ENCODE assay signal across 25 mouse cellular contexts in genomic region chr1:125039572-125040326, GRCm38 (mm10).
A peak's percentile ranks its signal among the peaks of the same experiment; 100 is the strongest.
DNase-seq lines count a peak whose midpoint lies in the region; ATAC-seq and TF ChIP-seq lines count a peak whose summit lies in the region.
"Had no signal": no experiment of that assay in that cellular context is flagged by ENCODE, and none has a peak within 500 bp of the region (broad histone marks: within the 10 kb centered on the region; RNA-seq: fewer than 3 reads in every experiment).

No protein-coding gene starts in this region.

- H3K9me3 ChIP-seq in lung, embryonic 14.5 days (ENCODE audit: low read depth, low read length), result no peaks in the 10 kb centered on the region; the same call in 1 of the 2 replicates
- H3K9me3 ChIP-seq in lung, postnatal 0 days (ENCODE audit: low read length), result no peaks in the 10 kb centered on the region
- no peaks in the 10 kb centered on the region for H3K9me3 ChIP-seq in intestine, embryonic 15.5 days
- no peaks in the 10 kb centered on the region for H3K9me3 ChIP-seq in neural tube, embryonic 15.5 days (replicated peaks)
- H3K9me3 ChIP-seq: forebrain, embryonic 12.5 days; liver, embryonic 15.5 days; midbrain, embryonic 13.5 days had no signal

- peak; percentile 5 for DNase-seq in heart, postnatal 4 days
- DNase-seq in heart, adult 8-10 months (ENCODE audit: low spot score), result no peak
- peak; percentile 73 for DNase-seq in lung, embryonic 14.5 days
- no peak for DNase-seq in lung, postnatal 0 days (ENCODE audit: low spot score)
- peak; percentile 1 for DNase-seq in mesoderm, embryonic 11.5 days (ENCODE audit: low read depth, low spot score)
- no peak for DNase-seq in left cerebral cortex, postnatal 25 days (ENCODE audit: low spot score in 2 of 2)
- DNase-seq: cerebellum, adult 11 months; cerebellum, adult 9-11 months; gastrocnemius, postnatal 36 days; heart, adult 2 months; kidney, adult 9 months; liver; right cerebral cortex, postnatal 14 days; thymus, adult 18-20 months; thymus, postnatal 4 days had no signal

- H3K4me3 ChIP-seq in lung, embryonic 14.5 days (ENCODE audit: low read depth, low read length), result no peak overlapping the region
- no peak overlapping the region for H3K4me3 ChIP-seq in lung, postnatal 0 days (ENCODE audit: low read depth, low read length)
- no peak overlapping the region for H3K4me3 ChIP-seq in intestine, embryonic 15.5 days (replicated peaks)
- no peak overlapping the region for H3K4me3 ChIP-seq in neural tube, embryonic 15.5 days (replicated peaks)
- H3K4me3 ChIP-seq: forebrain, embryonic 12.5 days; heart, adult 2 months; hindbrain, embryonic 10.5 days; liver, embryonic 15.5 days; midbrain, embryonic 13.5 days had no signal

- ATAC-seq in lung, embryonic 14.5 days (ENCODE audit: insufficient read depth), result peak; percentile 78
- no peak for ATAC-seq in lung, postnatal 0 days
- ATAC-seq in intestine, embryonic 15.5 days, result peak; percentile 72
- ATAC-seq in neural tube, embryonic 15.5 days (ENCODE audit: low FRiP score), result no peak
- ATAC-seq: hindbrain, embryonic 16.5 days; midbrain, embryonic 13.5 days; Patski had no signal

- no peak overlapping the region for H3K4me2 ChIP-seq in lung, embryonic 14.5 days
- H3K4me2 ChIP-seq in lung, postnatal 0 days (replicated peaks; ENCODE audit: low read depth, low read length), result no peak overlapping the region
- no peak overlapping the region for H3K4me2 ChIP-seq in intestine, embryonic 15.5 days (replicated peaks)
- no peak overlapping the region for H3K4me2 ChIP-seq in neural tube, embryonic 15.5 days
- H3K4me2 ChIP-seq: forebrain, embryonic 12.5 days; liver, embryonic 15.5 days; midbrain, embryonic 13.5 days had no signal

- 46% methylated on average over 4 of the region's 4 CpGs for WGBS in lung, embryonic 14.5 days
- 41% methylated on average over 4 of the region's 4 CpGs for WGBS in lung, postnatal 0 days
- WGBS in intestine, embryonic 15.5 days, result 43% methylated on average over 4 of the region's 4 CpGs
- WGBS in neural tube, embryonic 15.5 days, result 75% methylated on average over 4 of the region's 4 CpGs

- no peak for TF ChIP-seq CTCF in lung, embryonic 14.5 days (IDR thresholded peaks at IDR 0.05; ENCODE audit: low read depth)
- TF ChIP-seq CTCF in lung, postnatal 0 days (IDR thresholded peaks at IDR 0.05), result no peak

- no peaks in the 10 kb centered on the region for H3K4me1 ChIP-seq in lung, embryonic 14.5 days (ENCODE audit: insufficient read depth)
- H3K4me1 ChIP-seq in lung, postnatal 0 days (ENCODE audit: insufficient read depth, low read depth, low read length), result no peaks in the 10 kb centered on the region
- H3K4me1 ChIP-seq in intestine, embryonic 15.5 days (replicated peaks), result no peaks in the 10 kb centered on the region
- H3K4me1 ChIP-seq in neural tube, embryonic 15.5 days, result no peaks in the 10 kb centered on the region
- H3K4me1 ChIP-seq: forebrain, embryonic 12.5 days; hindbrain, embryonic 10.5 days; liver, embryonic 15.5 days; midbrain, embryonic 13.5 days had no signal

- no peak overlapping the region for H3K9ac ChIP-seq in lung, embryonic 14.5 days
- H3K9ac ChIP-seq in lung, postnatal 0 days (replicated peaks; ENCODE audit: low read depth), result no peak overlapping the region
- no peak overlapping the region for H3K9ac ChIP-seq in intestine, embryonic 15.5 days
- H3K9ac ChIP-seq in neural tube, embryonic 15.5 days (replicated peaks), result no peak overlapping the region
- H3K9ac ChIP-seq: forebrain, embryonic 12.5 days; liver, embryonic 15.5 days; midbrain, embryonic 13.5 days had no signal

- intact Hi-C loops in left cerebral cortex, postnatal 25 days (cut with DNase I), result no loop called here

- H3K27me3 ChIP-seq in lung, embryonic 14.5 days (ENCODE audit: insufficient read depth, low read length), result no peaks in the 10 kb centered on the region
- H3K27me3 ChIP-seq in lung, postnatal 0 days (replicated peaks; ENCODE audit: insufficient read depth, low read length), result no peaks in the 10 kb centered on the region
- no peaks in the 10 kb centered on the region for H3K27me3 ChIP-seq in intestine, embryonic 15.5 days (replicated peaks)
- no peaks in the 10 kb centered on the region for H3K27me3 ChIP-seq in neural tube, embryonic 15.5 days (replicated peaks)
- H3K27me3 ChIP-seq: CH12.LX; forebrain, embryonic 12.5 days; liver, embryonic 15.5 days; midbrain, embryonic 13.5 days; Patski had no signal

- peak overlapping the region; percentile 60 for H3K27ac ChIP-seq in lung, embryonic 14.5 days (ENCODE audit: low read depth)
- no peak overlapping the region for H3K27ac ChIP-seq in lung, postnatal 0 days (ENCODE audit: low read length)
- H3K27ac ChIP-seq in intestine, embryonic 15.5 days, result no peak overlapping the region
- no peak overlapping the region for H3K27ac ChIP-seq in neural tube, embryonic 15.5 days (replicated peaks)
- H3K27ac ChIP-seq: forebrain, embryonic 12.5 days; heart, adult 2 months; hindbrain, embryonic 10.5 days; liver, embryonic 15.5 days; midbrain, embryonic 13.5 days had no signal

- TF ChIP-seq EP300 in lung, postnatal 0 days (IDR thresholded peaks at IDR 0.05), result no peak

- no peaks in the 10 kb centered on the region for H3K36me3 ChIP-seq in lung, embryonic 14.5 days (ENCODE audit: insufficient read depth)
- no peaks in the 10 kb centered on the region for H3K36me3 ChIP-seq in lung, postnatal 0 days (ENCODE audit: insufficient read depth, low read length)
- H3K36me3 ChIP-seq in intestine, embryonic 15.5 days, result no peaks in the 10 kb centered on the region
- no peaks in the 10 kb centered on the region for H3K36me3 ChIP-seq in neural tube, embryonic 15.5 days
- H3K36me3 ChIP-seq: forebrain, embryonic 12.5 days; G1E; hindbrain, embryonic 10.5 days; liver, embryonic 15.5 days; midbrain, embryonic 13.5 days had no signal

Comparison
In these comparisons a context has a peak if more than half of its experiments do, and no peak if none do; other contexts are left out.
1. DNase-seq: peak in heart, postnatal 4 days (single experiment), lung, embryonic 14.5 days (single experiment) and mesoderm, embryonic 11.5 days (single experiment); none in heart, adult 8-10 months (single experiment), lung, postnatal 0 days (single experiment) and left cerebral cortex, postnatal 25 days (0 of 2).
2. ATAC-seq: peak in lung, embryonic 14.5 days (single experiment) and intestine, embryonic 15.5 days (single experiment); none in lung, postnatal 0 days (single experiment) and neural tube, embryonic 15.5 days (single experiment).